Mouse (Mus musculus): ENCODE data around the gene Arpc2. TPM values are rescaled to one million over a fixed set of nuclear protein-coding genes. Genes with fewer than 3 reads are reported as not detected.

The Arpc2 gene
- total and polyA plus RNA-seq, 3 experiments: 108 to 423 (median 141) TPM

DNA sequence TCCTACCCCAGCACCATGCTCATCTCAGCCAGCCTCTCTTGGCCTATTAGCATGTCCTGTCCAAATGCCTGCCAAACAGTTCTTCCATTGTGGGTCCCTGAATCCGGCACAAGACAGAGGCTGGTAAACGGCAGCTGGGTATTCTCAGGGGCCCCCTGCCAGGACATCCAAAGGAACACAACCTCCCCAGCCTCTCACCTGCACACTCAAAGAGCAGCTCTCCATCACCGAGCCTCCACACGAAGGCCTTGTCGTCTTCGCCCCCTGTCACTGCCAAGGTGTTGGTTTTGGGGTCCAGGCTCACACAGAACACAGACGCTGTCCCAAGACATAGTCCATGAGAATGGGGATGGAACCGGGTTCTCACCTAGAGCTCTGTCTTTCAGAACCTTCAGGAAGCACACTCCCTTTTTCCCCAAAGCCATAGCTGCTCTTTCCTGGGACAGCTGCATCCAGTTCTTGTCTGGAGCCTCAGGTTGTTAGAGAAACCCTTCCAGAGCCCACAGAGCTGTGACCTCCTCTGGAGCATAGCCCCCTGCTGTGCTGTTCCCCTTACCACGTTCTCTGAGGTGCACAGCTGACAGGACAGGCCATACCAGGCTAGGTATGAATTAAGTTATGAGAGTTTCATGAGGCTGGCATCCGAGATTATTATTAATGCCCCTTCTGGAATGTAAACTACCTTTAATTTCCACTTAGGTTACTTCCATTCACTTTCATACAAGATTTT lies 47.2 kb downstream of the Arpc2 start:
- Histone ChIP-seq H3K27me3 (ENCODE audit: control insufficient read depth in 1 of 2, insufficient read depth in 2 of 2, low read length in 2 of 2) (no peaks in the 10 kb centered on the region), H3K9me3 (replicated peaks; ENCODE audit: insufficient read depth, low read length) (no peaks in the 10 kb centered on the region), H3K79me2 (ENCODE audit: control insufficient read depth, insufficient read depth, low read length, poor library complexity) (peaks cover 9% of the 10 kb centered on the region), H3K9ac (ENCODE audit: control insufficient read depth, low read depth, low read length, poor library complexity, severe bottlenecking) (no peak overlapping the region), H3K4me1 (ENCODE audit: control insufficient read depth in 1 of 2, insufficient read depth in 2 of 2, low read length in 2 of 2) (peaks cover 0 to 3% of the 10 kb centered on the region in 2 experiments; a peak in 2 of 4 replicates), H3K4me3 (ENCODE audit: control insufficient read depth in 1 of 2, insufficient read depth in 1 of 2, low read depth in 2 of 2, low read length in 2 of 2) (no peak overlapping the region), H3K27ac (ENCODE audit: control insufficient read depth, low read depth, low read length) (no peak overlapping the region), H3K36me3 (ENCODE audit: control insufficient read depth in 1 of 2, insufficient read depth in 2 of 2, low read length in 2 of 2) (no peaks in the 10 kb centered on the region)
- TF ChIP-seq SIN3A (IDR thresholded peaks at IDR 0.05; ENCODE audit: low read length) (no peak), NELFE (IDR thresholded peaks at IDR 0.05; ENCODE audit: low read depth, low read length) (no peak), MYC (IDR thresholded peaks at IDR 0.05; ENCODE audit: low read depth, low read length) (no peak), SMC3 (IDR thresholded peaks at IDR 0.05; ENCODE audit: low read depth, low read length) (no peak), ZMIZ1 (IDR thresholded peaks at IDR 0.05; ENCODE audit: low read depth, low read length) (no peak), GATA1 (IDR thresholded peaks at IDR 0.05; ENCODE audit: low read depth, low read length) (no peak), USF1 (IDR thresholded peaks at IDR 0.05; ENCODE audit: low read depth, low read length) (no peak), BHLHE40 (IDR thresholded peaks at IDR 0.05; ENCODE audit: borderline replicate concordance, low read depth, low read length) (no peak), MYB (IDR thresholded peaks at IDR 0.05; ENCODE audit: low read depth, low read length) (no peak), GABPA (IDR thresholded peaks at IDR 0.05; ENCODE audit: low read depth, low read length) (no peak), RCOR1 (IDR thresholded peaks at IDR 0.05; ENCODE audit: low read depth, low read length) (no peak), USF2 (IDR thresholded peaks at IDR 0.05; ENCODE audit: borderline replicate concordance in 1 of 2, insufficient read depth in 1 of 2, low read depth in 1 of 2, low read length in 2 of 2) (no peak), E2F4 (IDR thresholded peaks at IDR 0.05; ENCODE audit: borderline replicate concordance, low read depth, low read length) (no peak), ZNF384 (IDR thresholded peaks at IDR 0.05; ENCODE audit: low read depth, low read length) (no peak), MXI1 (IDR thresholded peaks at IDR 0.05; ENCODE audit: low read depth, low read length) (no peak), HCFC1 (IDR thresholded peaks at IDR 0.05; ENCODE audit: low read depth, low read length) (no peak), ELF1 (IDR thresholded peaks at IDR 0.05; ENCODE audit: low read depth, low read length) (no peak), JUND (IDR thresholded peaks at IDR 0.05; ENCODE audit: low read depth, low read length) (no peak), MEF2A (IDR thresholded peaks at IDR 0.05; ENCODE audit: extremely low read depth, insufficient replicate concordance, low read depth, low read length, poor library complexity, severe bottlenecking) (no peak), ZC3H11A (IDR thresholded peaks at IDR 0.05; ENCODE audit: low read depth, low read length) (no peak)
- DNase-seq (ENCODE audit: low read depth, low spot score): no peak

All from MEL (cell line).